Mouse (Mus musculus) heart, adult 2 months (tissue): ENCODE results near the gene Dbh.

Experiments used
- CTCF ChIP-seq: fragments of 200-600 bp; IDR thresholded peaks from 2 replicates; pipeline ENCODE4 v1.8.1; 2022; ENCODE audit warnings: antibody characterized with exemption, mild to moderate bottlenecking, moderate library complexity
- EP300 ChIP-seq: fragments of 200-500 bp; IDR thresholded peaks from 2 replicates; pipeline ENCODE4 v1.6.1; 2011; ENCODE audit warnings: low read depth, low read length, control low read depth; ENCODE audit not compliant: insufficient read depth
- POLR2A ChIP-seq: fragments of 200-500 bp; IDR thresholded peaks from 2 replicates; pipeline ENCODE4 v1.6.1; 2011; ENCODE audit warnings: mild to moderate bottlenecking, low read depth, low read length, control low read depth; ENCODE audit not compliant: insufficient read depth

DNA sequence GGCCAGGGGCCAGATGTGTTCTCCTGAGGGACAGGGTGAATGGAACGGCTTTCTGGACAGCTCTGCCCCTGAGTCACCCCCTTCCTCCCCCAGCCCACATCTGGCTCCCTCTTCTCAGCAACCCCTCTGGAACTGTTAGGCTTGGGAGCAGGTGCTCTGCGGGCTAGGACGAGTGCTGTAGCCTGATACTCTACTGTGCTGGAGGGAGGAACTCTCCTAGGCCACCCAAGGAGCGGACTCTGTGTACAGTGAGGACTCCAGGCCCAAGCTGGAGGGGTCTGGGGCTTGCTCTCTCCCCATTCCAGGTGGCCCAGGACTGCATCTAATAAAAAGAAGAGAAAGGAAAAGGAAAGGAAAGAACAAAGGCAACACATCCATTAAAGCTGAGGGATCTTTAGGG, 25.0 kb downstream of the Dbh start:
- no peak for TF ChIP-seq POLR2A
- TF ChIP-seq CTCF, result no peak
- no peak for TF ChIP-seq EP300
